Mouse (Mus musculus) stomach, postnatal 0 days (tissue): Measurements from ENCODE around the gene Hepacam. TPM values are rescaled to one million over a fixed set of nuclear protein-coding genes. Genes with fewer than 3 reads are reported as not detected.

Experiments used
- ATAC-seq: fragments of 200-750 bp; cut with Nextera tagmentation; 2 replicates; pipeline ENCODE4 v1.8.0; 2017; ENCODE audit not compliant: low FRiP score, low TSS enrichment
- DNase-seq: peaks from one replicate; pipeline ENCODE4 v3.0.0-alpha.2; 2016; ENCODE audit warnings: low spot score
- H3K27ac ChIP-seq: fragments of 300-500 bp; sonication (generic); replicated peaks from 2 replicates; pipeline ENCODE4 v1.5.1; 2014; ENCODE audit warnings: mild to moderate bottlenecking, control low read depth
- H3K27me3 ChIP-seq: fragments of 300-500 bp; sonication (generic); 2 replicates; pipeline ENCODE4 v1.6.1; 2014; ENCODE audit warnings: low read length; ENCODE audit not compliant: control insufficient read depth, insufficient read depth
- H3K36me3 ChIP-seq: fragments of 300-500 bp; sonication (generic); 2 replicates; pipeline ENCODE4 v1.6.1; 2014; ENCODE audit warnings: low read length, mixed read lengths; ENCODE audit not compliant: control insufficient read depth, insufficient read depth
- H3K4me1 ChIP-seq: fragments of 300-500 bp; sonication (generic); replicated peaks from 2 replicates; pipeline ENCODE4 v1.6.1; 2014; ENCODE audit warnings: antibody characterized with exemption; ENCODE audit not compliant: control insufficient read depth, insufficient read depth
- H3K4me2 ChIP-seq: fragments of 300-500 bp; sonication (generic); replicated peaks from 2 replicates; pipeline ENCODE4 v1.6.1; 2014; ENCODE audit warnings: low read depth, mild to moderate bottlenecking, control low read depth, moderate library complexity
- H3K4me3 ChIP-seq: fragments of 300-500 bp; sonication (generic); 2 replicates; pipeline ENCODE4 v1.5.1; 2014; ENCODE audit warnings: low read depth, low read length, control low read depth
- H3K9ac ChIP-seq: fragments of 300-500 bp; sonication (generic); 2 replicates; pipeline ENCODE4 v1.6.1; 2014; ENCODE audit warnings: mild to moderate bottlenecking, low read length, control low read depth, mixed read lengths
- H3K9me3 ChIP-seq: fragments of 300-500 bp; sonication (generic); 2 replicates; pipeline ENCODE4 v1.6.1; 2016; ENCODE audit warnings: low read length; ENCODE audit not compliant: control insufficient read depth
- CTCF ChIP-seq: IDR thresholded peaks from 2 replicates; pipeline ENCODE4 v1.5.1; 2016; ENCODE audit warnings: antibody characterized with exemption, low read depth, mild to moderate bottlenecking, moderate library complexity
- EP300 ChIP-seq: optimal IDR thresholded peaks from 2 replicates; pipeline ENCODE3; 2016; ENCODE audit warnings: antibody characterized with exemption
- WGBS: fragments of 180-500 bp; shearing (Covaris S2); extraction: QIAGEN DNeasy Blood & Tissue Kit; methylation state at CpG from one replicate; pipeline ENCODE4 v1.1.7; 2014; 5-methylcytosine and 5-hydroxymethylcytosine counted together
- polyA plus RNA-seq: library from polyadenylated mRNA; unstranded; fragments of >200 nt; fragmentation: Nextera tagmentation; extraction: Ambion mirVana; gene quantifications from 2 replicates; pipeline ENCODE4 v1.2.1, GENCODE M21; 2015

The Hepacam gene
- polyA plus RNA-seq, 1 experiment from 2014 or later = 0.10 TPM

DNA sequence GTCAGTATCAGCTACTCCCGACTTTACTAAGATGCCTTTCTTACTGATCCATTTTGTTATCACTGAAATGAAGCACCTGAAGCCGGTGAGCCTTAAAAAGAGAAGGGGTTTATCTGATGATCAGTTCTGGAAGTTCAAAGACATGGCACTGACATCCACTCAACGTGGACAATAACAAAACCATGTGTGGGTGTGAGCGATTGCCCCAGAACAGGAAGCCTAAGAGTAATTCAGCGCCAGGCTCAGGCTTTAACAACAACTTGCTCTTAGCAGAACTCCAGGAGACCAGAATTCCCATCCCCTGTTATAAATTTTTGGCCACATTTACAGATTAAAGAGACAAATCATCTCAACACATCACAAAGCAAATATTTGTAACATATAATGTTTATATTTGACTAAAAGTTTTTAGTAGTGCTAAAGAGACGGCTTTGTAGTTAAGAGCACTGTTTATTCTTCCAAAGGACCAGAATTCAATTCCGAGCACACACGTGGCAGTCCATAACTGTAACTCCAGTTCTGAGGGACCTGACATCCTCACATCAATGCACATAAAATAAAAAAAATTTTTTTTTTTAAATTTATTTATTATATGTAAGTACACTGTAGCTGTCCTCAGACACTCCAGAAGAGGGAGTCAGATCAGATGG, 26.5 kb downstream of the Hepacam start:
- Histone ChIP-seq H3K27me3 (no peaks in the 10 kb centered on the region), H3K9me3 (no peaks in the 10 kb centered on the region), H3K27ac (no peak overlapping the region), H3K36me3 (no peaks in the 10 kb centered on the region), H3K4me1 (no peaks in the 10 kb centered on the region), H3K4me2 (no peak overlapping the region), H3K9ac (no peak overlapping the region), H3K4me3 (no peak overlapping the region)
- no peak for ATAC-seq
- no peak for DNase-seq
- no peak for TF ChIP-seq EP300
- no peak for TF ChIP-seq CTCF
- 55% methylated on average over 8 of the region's 8 CpGs for WGBS

DNA sequence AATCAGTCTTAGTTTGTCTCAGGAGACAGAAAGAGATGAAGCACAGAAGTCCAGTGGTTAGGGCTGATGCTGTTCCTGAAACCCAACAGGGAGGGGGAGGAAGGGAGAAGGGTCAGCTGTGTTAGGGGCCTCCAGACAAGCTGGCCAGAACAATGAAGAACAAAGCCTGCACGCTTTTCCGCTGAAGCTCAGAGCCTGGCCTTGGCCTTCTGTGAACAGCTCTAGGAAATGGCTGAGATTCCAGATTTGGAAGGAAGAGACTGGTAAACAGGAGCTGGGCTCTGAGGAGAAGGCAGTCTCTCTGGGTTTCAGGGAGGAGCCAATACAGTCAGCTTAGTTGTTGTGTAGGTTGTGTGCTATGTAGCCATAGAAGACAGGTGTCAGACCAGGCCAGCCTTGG, 33.4 kb downstream of the Hepacam start:
- Histone ChIP-seq H3K9ac (no peak overlapping the region), H3K9me3 (no peaks in the 10 kb centered on the region), H3K4me1 (no peaks in the 10 kb centered on the region), H3K4me2 (no peak overlapping the region), H3K27me3 (no peaks in the 10 kb centered on the region), H3K36me3 (no peaks in the 10 kb centered on the region), H3K27ac (no peak overlapping the region), H3K4me3 (no peak overlapping the region)
- DNase-seq = no peak
- TF ChIP-seq EP300 (no peak), CTCF (no peak)
- peak; percentile 38; the same call in 1 of the 2 replicates for ATAC-seq
- WGBS = 77% methylated on average over 2 of the region's 2 CpGs

DNA sequence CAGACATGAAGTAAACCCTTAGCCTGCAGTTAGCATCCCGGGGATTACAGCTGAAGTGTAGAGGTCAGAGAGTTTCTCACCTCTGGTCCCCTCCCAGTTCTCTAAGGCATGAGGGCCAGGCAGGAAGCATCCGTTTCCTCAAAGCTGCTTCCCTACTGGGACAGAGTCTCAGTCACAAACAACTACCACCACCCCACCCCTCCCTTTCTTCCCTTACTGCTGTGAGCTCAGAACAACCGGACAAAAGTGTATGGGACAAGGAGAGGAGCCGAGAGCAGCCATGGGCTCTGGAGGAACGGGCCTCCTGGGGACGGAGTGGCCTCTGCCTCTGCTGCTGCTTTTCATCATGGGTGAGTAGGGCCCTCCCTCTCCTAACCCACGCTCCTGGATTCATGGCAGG, 34.7 kb downstream of the Hepacam start, which contains the start of gene Robo4:
TSS of gene Robo4 (plus strand) at position 96 of the 400 bp plus-strand sequence.
- peak within 1 kb of the TSS; percentile 45 for H3K27ac ChIP-seq
- ATAC-seq = peak; percentile 31; the same call in 1 of the 2 replicates

DNA sequence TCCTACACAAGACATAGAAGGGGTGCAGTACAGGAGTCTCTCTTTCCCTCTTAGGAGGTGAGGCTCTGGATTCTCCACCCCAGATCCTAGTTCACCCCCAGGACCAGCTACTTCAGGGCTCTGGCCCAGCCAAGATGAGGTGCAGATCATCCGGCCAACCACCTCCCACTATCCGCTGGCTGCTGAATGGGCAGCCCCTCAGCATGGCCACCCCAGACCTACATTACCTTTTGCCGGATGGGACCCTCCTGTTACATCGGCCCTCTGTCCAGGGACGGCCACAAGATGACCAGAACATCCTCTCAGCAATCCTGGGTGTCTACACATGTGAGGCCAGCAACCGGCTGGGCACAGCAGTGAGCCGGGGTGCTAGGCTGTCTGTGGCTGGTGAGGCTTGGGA, 35.4 kb downstream of the Hepacam start:
- H3K4me1 ChIP-seq = no peaks in the 10 kb centered on the region

More for the DNA sequence above, 34.7 kb downstream of the Hepacam start, which contains the start of gene Robo4:
- no peaks in the 10 kb centered on the region for H3K36me3 ChIP-seq
- no peak within 1 kb of the TSS for H3K4me2 ChIP-seq
- peak within 1 kb of the TSS; percentile 20 for H3K4me3 ChIP-seq
- no peak for DNase-seq
- H3K27me3 ChIP-seq = no peaks in the 10 kb centered on the region
- TF ChIP-seq CTCF (no peak), EP300 (no peak)
- no peaks in the 10 kb centered on the region for H3K4me1 ChIP-seq
- H3K9ac ChIP-seq = peak within 1 kb of the TSS; percentile 38
- 16% methylated on average over 7 of the region's 7 CpGs for WGBS
- H3K9me3 ChIP-seq = no peaks in the 10 kb centered on the region

DNA sequence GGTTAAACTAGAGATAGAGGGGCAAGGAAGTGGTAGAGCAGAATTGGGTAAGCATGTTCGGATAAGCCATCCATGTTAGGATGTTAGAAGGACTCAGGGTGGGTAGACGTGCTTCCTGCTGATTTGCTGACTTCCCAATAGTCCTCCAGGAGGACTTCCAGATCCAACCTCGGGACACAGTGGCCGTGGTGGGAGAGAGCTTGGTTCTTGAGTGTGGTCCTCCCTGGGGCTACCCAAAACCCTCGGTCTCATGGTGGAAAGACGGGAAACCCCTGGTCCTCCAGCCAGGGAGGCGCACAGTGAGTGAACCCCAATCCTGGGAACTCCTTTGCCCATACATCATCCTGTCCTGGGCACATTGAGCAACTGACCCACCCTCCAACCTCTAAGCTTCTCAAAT, 35.9 kb downstream of the Hepacam start:
- ATAC-seq (no peak), DNase-seq (no peak)
- Histone ChIP-seq H3K36me3 (no peaks in the 10 kb centered on the region), H3K4me1 (no peaks in the 10 kb centered on the region), H3K27ac (no peak overlapping the region), H3K9ac (no peak overlapping the region), H3K4me2 (0 out of 2 replicates have a peak overlapping the region, but pooled peaks have one; percentile 14), H3K9me3 (no peaks in the 10 kb centered on the region), H3K27me3 (no peaks in the 10 kb centered on the region), H3K4me3 (peak overlapping the region; percentile 20)
- TF ChIP-seq EP300 (no peak), CTCF (no peak)
- WGBS = 82% methylated on average over 7 of the region's 7 CpGs

More for the DNA sequence above, 35.4 kb downstream of the Hepacam start:
- Histone ChIP-seq H3K27ac (peak overlapping the region; percentile 45; the same call in 1 of the 2 replicates), H3K36me3 (no peaks in the 10 kb centered on the region), H3K27me3 (no peaks in the 10 kb centered on the region), H3K4me3 (peak overlapping the region; percentile 20), H3K9ac (peak overlapping the region; percentile 38; the same call in 1 of the 2 replicates), H3K9me3 (no peaks in the 10 kb centered on the region), H3K4me2 (no peak overlapping the region)
- TF ChIP-seq EP300 (no peak), CTCF (no peak)
- WGBS = 84% methylated on average over 7 of the region's 7 CpGs
- ATAC-seq (no peak), DNase-seq (no peak)

DNA sequence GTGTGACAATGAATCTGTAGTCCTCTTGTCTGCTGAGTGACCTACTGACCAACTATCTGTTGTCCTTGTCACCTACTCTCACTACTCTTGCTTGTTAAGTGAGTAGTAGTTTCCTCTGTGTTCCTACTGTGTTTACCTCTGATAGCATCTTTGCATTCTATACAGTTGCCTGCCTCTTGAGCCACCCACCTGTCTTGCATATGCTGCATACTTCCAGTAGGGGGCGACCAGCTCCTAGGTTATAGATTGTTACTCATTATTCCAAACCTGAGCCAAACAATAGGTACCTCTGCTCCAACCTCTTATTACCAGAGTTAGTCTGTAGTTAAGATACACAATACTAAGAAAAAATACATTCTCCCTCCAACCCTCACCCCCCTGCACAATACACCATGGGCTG, 39.2 kb downstream of the Hepacam start:
- H3K4me2 ChIP-seq = no peak overlapping the region
- H3K9ac ChIP-seq = no peak overlapping the region
- H3K4me1 ChIP-seq = no peaks in the 10 kb centered on the region
- DNase-seq (no peak), ATAC-seq (peak; percentile 50)
- no peaks in the 10 kb centered on the region for H3K9me3 ChIP-seq
- no peak overlapping the region for H3K4me3 ChIP-seq
- no peaks in the 10 kb centered on the region for H3K36me3 ChIP-seq
- WGBS = 0% methylated on average over 1 of the region's 1 CpGs
- TF ChIP-seq CTCF (peak; percentile 87), EP300 (no peak)
- H3K27me3 ChIP-seq = no peaks in the 10 kb centered on the region
- no peak overlapping the region for H3K27ac ChIP-seq
